Mouse (Mus musculus): ENCODE measurements around the gene Cited4. TPM values are rescaled to one million over a fixed set of nuclear protein-coding genes. Genes with fewer than 3 reads are reported as not detected.

The Cited4 gene
- polyA plus RNA-seq, 1 experiment: not detected

GRCm38 (mm10) chr4:120655898-120656297 is 10.5 kb upstream of the Cited4 start:
- no peak for TF ChIP-seq POLR2A (IDR thresholded peaks at IDR 0.05; ENCODE audit: low read depth, low read length)
- no peaks in the 10 kb centered on the region for H3K4me1 ChIP-seq (ENCODE audit: control insufficient read depth, insufficient read depth, low read length)
- H3K4me3 ChIP-seq (ENCODE audit: insufficient read depth, low read length): no peak overlapping the region
- no peak overlapping the region for H3K27ac ChIP-seq (ENCODE audit: insufficient read depth, low read length)

- TF ChIP-seq CTCF (IDR thresholded peaks at IDR 0.05; ENCODE audit: borderline replicate concordance, insufficient read depth, low read length): no peak
- no peak for TF ChIP-seq POLR2A (IDR thresholded peaks at IDR 0.05; ENCODE audit: low read depth, low read length)
These were observed 5.9 kb upstream of the Cited4 start for GRCm38 (mm10) chr4:120660485-120660884.

GRCm38 (mm10) chr4:120664601-120665000 is 1.8 kb upstream of the Cited4 start:
- Histone ChIP-seq H3K4me1 (ENCODE audit: control insufficient read depth, insufficient read depth, low read length) (no peaks in the 10 kb centered on the region), H3K27ac (ENCODE audit: insufficient read depth, low read length) (no peak overlapping the region), H3K4me3 (ENCODE audit: insufficient read depth, low read length) (no peak overlapping the region)
- TF ChIP-seq CTCF (IDR thresholded peaks at IDR 0.05; ENCODE audit: borderline replicate concordance, insufficient read depth, low read length): no peak
- TF ChIP-seq POLR2A (IDR thresholded peaks at IDR 0.05; ENCODE audit: low read depth, low read length): no peak

More at GRCm38 (mm10) chr4:120660485-120660884, 5.9 kb upstream of the Cited4 start:
- Histone ChIP-seq H3K27ac (ENCODE audit: insufficient read depth, low read length) (no peak overlapping the region), H3K4me1 (ENCODE audit: control insufficient read depth, insufficient read depth, low read length) (no peaks in the 10 kb centered on the region), H3K4me3 (ENCODE audit: insufficient read depth, low read length) (no peak overlapping the region)

- no peak for TF ChIP-seq POLR2A (IDR thresholded peaks at IDR 0.05; ENCODE audit: low read depth, low read length)
- no peak for TF ChIP-seq CTCF (IDR thresholded peaks at IDR 0.05; ENCODE audit: borderline replicate concordance, insufficient read depth, low read length)
These were observed 1.1 kb upstream of the Cited4 start for GRCm38 (mm10) chr4:120665144-120665700.

GRCm38 (mm10) chr4:120665782-120666181 is 590 bp upstream of the Cited4 start:
- TF ChIP-seq CTCF (IDR thresholded peaks at IDR 0.05; ENCODE audit: borderline replicate concordance, insufficient read depth, low read length): no peak
- TF ChIP-seq POLR2A (IDR thresholded peaks at IDR 0.05; ENCODE audit: low read depth, low read length): no peak
- H3K4me3 ChIP-seq (ENCODE audit: insufficient read depth, low read length): no peak overlapping the region
- H3K4me1 ChIP-seq (ENCODE audit: control insufficient read depth, insufficient read depth, low read length): no peaks in the 10 kb centered on the region
- no peak overlapping the region for H3K27ac ChIP-seq (ENCODE audit: insufficient read depth, low read length)

More at GRCm38 (mm10) chr4:120665144-120665700, 1.1 kb upstream of the Cited4 start:
- no peaks in the 10 kb centered on the region for H3K4me1 ChIP-seq (ENCODE audit: control insufficient read depth, insufficient read depth, low read length)
- H3K27ac ChIP-seq (ENCODE audit: insufficient read depth, low read length): no peak overlapping the region
- no peak overlapping the region for H3K4me3 ChIP-seq (ENCODE audit: insufficient read depth, low read length)

- H3K4me1 ChIP-seq (ENCODE audit: control insufficient read depth, insufficient read depth, low read length): no peaks in the 10 kb centered on the region
- TF ChIP-seq CTCF (IDR thresholded peaks at IDR 0.05; ENCODE audit: borderline replicate concordance, insufficient read depth, low read length) (no peak), POLR2A (IDR thresholded peaks at IDR 0.05; ENCODE audit: low read depth, low read length) (no peak)
- peak overlapping the region; percentile 20 for H3K4me3 ChIP-seq (ENCODE audit: insufficient read depth, low read length)
- no peak overlapping the region for H3K27ac ChIP-seq (ENCODE audit: insufficient read depth, low read length)
These were observed 701 bp downstream of the Cited4 start for GRCm38 (mm10) chr4:120667045-120667501.

GRCm38 (mm10) chr4:120667555-120667954 is 1.2 kb downstream of the Cited4 start:
- H3K4me3 ChIP-seq (ENCODE audit: insufficient read depth, low read length): peak overlapping the region; percentile 20; the same call in 1 of the 2 replicates
- H3K4me1 ChIP-seq (ENCODE audit: control insufficient read depth, insufficient read depth, low read length): no peaks in the 10 kb centered on the region
- H3K27ac ChIP-seq (ENCODE audit: insufficient read depth, low read length): no peak overlapping the region
- TF ChIP-seq CTCF (IDR thresholded peaks at IDR 0.05; ENCODE audit: borderline replicate concordance, insufficient read depth, low read length) (no peak), POLR2A (IDR thresholded peaks at IDR 0.05; ENCODE audit: low read depth, low read length) (no peak)

- TF ChIP-seq POLR2A (IDR thresholded peaks at IDR 0.05; ENCODE audit: low read depth, low read length) (no peak), CTCF (IDR thresholded peaks at IDR 0.05; ENCODE audit: borderline replicate concordance, insufficient read depth, low read length) (no peak)
- H3K4me1 ChIP-seq (ENCODE audit: control insufficient read depth, insufficient read depth, low read length): no peaks in the 10 kb centered on the region
- H3K4me3 ChIP-seq (ENCODE audit: insufficient read depth, low read length): no peak overlapping the region
- H3K27ac ChIP-seq (ENCODE audit: insufficient read depth, low read length): no peak overlapping the region
These were observed 2.2 kb downstream of the Cited4 start for GRCm38 (mm10) chr4:120668551-120668950.

GRCm38 (mm10) chr4:120669585-120669984 is 3.2 kb downstream of the Cited4 start:
- Histone ChIP-seq H3K4me1 (ENCODE audit: control insufficient read depth, insufficient read depth, low read length) (no peaks in the 10 kb centered on the region), H3K4me3 (ENCODE audit: insufficient read depth, low read length) (no peak overlapping the region), H3K27ac (ENCODE audit: insufficient read depth, low read length) (no peak overlapping the region)
- no peak for TF ChIP-seq POLR2A (IDR thresholded peaks at IDR 0.05; ENCODE audit: low read depth, low read length)
- no peak for TF ChIP-seq CTCF (IDR thresholded peaks at IDR 0.05; ENCODE audit: borderline replicate concordance, insufficient read depth, low read length)

GRCm38 (mm10) chr4:120671046-120671445 is 4.7 kb downstream of the Cited4 start:
- H3K4me3 ChIP-seq (ENCODE audit: insufficient read depth, low read length): no peak overlapping the region
- TF ChIP-seq POLR2A (IDR thresholded peaks at IDR 0.05; ENCODE audit: low read depth, low read length) (no peak), CTCF (IDR thresholded peaks at IDR 0.05; ENCODE audit: borderline replicate concordance, insufficient read depth, low read length) (no peak)
- H3K27ac ChIP-seq (ENCODE audit: insufficient read depth, low read length): no peak overlapping the region
- H3K4me1 ChIP-seq (ENCODE audit: control insufficient read depth, insufficient read depth, low read length): no peaks in the 10 kb centered on the region

Data from embryonic fibroblast, embryonic 13.5 days (primary cell).